Mouse (Mus musculus) spleen, adult 12 weeks (tissue): ENCODE data around the gene Pvr.
"Not testable (repeated sequence)": the region's sequence is repeated elsewhere in the genome, so short reads cannot be mapped to it uniquely, and the experiment has no call there.

Experiments
- DNase-seq: peaks from one replicate; pipeline ENCODE4 v3.0.0; 2022; ENCODE audit warnings: low spot score

The Pvr gene

DNA sequence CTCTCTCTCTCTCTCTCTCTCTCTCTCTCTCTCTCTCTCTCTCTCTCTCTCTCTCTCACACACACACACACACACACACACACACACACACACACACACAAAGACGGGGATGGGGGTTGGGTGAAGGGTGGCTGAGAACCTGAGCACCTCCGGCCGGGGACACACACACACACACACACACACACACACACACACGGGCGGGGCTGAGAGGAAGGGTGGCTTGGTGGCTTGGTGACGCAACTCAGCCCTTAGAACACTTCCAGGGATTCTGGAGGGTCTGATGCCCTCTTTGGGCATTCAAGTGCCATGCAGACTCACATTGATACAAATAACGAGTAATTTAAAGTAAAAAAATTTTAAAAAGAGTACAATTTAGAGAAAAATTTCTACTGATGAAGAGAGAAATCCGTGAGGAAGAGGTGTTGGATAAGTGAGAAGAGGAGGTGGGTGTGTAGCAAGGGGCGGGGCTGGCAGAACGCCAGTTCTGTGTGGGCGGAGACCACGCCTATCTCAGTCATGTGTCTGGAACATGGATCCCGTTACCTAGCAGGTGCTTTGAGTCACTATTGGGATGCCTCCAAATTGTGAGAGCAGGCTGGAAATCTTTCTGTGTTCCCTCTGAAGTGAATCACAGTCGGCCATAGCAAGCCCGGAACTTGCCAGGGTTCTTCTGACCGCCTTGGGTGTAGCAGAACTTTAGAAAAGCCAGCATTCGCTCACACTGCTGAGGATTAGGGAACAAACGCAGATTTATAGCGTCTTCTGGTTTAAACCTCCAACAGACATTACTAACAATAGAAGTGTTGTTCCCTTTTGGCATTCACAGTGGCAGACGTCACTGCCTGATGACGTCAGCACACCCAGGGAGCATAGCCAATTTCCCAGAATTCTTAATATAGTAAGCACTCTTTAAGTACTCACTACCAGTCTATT, 12.2 kb upstream of the Pvr start:
- no peak for DNase-seq

DNA sequence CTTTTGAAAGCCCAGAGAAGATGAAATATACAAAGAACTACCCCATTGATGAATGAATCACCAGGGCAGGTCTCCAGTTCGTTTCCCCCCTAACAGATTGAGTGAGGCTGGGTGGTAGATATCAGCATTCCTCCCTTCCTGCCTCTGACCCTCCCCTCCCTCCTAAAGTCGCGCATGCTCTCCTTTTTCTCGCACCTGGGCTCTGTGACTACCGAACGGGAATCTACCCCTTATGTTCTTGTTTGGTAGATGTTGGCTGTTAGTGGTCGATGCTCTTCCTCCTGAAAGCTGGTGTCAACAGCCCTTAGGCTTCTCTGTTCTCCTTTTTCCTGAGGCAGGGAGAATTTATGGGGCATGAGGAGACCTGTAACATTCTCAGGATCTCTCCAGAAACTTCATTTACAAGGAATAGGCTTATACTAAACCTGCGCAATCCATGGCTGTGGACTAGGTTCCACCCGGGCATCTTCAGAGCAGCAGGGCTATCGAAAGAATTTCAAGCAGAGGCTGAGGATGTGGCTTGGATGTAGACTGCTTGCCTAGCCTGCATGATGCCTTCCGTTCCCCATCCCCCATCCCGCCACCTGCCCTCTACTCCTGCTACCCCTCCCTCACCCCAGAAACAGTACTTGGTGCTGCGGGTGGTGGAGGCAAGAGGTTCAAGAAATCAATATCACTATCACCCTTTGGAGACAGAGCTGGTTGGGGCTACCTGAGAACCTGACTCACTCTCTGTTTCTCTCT, 11.3 kb upstream of the Pvr start:
- DNase-seq, result no peak

DNA sequence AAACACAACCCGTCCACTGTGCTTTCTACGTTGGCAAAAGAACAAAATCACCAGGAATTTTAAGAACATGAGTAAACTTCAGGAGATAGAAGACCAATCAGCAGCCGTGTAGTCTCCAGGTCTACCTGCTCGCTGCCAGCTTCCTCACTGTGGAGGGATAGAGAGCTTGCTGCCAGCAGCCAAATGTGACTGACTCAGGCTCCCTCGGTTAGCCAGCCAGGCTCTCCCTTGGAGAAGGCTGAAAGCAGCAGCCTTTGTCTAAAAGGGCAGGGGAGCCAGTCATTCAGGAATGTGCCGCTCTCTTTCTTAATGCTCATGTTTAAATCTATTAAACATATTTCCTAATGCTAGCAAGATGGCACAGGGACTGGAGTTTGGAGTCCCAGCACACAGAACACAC, 9.5 kb upstream of the Pvr start:
- not testable (repeated sequence) for DNase-seq

DNA sequence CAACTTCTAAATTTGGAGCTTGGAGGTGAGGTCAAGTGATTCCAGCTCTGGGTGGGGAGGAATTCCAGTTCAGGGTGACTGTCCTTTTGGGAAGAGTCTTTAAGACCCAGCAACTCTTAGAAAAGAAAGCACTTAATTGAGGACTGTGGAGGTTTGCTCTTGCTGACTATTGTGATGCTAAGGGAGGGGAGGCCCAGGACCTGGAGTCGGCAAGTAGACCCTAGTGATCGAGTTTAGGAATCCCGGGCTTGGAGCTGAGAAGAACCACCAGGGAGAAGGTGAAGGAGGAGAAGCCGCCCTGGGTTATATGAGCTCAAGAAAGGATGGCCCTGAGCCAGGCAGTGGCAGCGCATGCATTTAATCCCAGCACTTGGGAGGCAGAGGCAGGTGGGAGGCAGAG, 7.5 kb upstream of the Pvr start:
- DNase-seq, result no peak

DNA sequence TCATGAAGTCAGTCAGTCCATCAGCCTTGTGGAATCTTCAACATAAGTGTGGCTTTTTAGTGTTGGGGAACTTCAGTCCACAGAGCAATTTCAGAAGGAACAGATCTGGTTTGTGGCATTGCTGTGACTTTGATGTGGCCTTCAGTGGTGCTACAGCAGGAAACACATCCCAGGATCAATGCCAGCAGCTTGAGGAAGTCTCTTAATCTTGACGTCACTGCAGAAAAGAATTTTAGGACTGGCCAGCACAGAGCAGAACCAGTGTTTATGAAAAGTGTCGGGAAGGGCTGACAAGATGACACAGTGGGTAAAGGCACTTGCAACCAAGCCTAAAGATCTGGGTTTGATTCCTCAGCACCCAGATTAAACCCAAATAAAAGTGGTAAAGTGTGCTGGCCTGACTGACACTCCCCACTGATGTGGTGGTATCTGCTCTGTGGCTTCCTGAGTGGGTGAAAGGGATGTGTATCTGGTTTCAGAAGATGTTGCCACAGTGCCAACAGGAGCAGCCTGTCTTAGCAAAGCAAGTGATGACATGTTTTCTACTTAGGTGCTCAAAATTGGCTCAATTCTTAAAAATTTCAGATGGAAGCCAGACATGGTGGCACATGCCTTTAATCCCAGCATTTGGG, 6.0 kb upstream of the Pvr start:
- DNase-seq, result no peak

DNA sequence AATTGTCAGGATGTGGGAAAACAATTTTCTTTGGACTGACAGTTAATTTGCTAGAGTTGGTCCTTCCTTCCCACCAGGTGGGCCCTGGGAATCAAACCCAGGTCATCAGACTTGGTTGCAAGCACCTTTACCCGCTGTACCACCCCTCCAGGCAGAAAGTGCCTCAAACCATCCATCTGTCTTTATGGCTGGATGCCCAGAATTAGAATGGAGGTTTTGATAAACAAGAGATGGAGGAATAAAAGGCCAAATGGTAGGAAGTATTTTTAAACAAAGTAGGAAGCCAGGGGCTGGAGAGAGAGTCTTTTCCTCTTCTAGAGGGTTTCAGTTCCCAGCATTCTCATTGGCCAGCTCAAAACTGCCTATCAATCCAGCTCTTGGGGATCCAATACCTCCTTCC, 4.4 kb upstream of the Pvr start:
- DNase-seq, result no peak

DNA sequence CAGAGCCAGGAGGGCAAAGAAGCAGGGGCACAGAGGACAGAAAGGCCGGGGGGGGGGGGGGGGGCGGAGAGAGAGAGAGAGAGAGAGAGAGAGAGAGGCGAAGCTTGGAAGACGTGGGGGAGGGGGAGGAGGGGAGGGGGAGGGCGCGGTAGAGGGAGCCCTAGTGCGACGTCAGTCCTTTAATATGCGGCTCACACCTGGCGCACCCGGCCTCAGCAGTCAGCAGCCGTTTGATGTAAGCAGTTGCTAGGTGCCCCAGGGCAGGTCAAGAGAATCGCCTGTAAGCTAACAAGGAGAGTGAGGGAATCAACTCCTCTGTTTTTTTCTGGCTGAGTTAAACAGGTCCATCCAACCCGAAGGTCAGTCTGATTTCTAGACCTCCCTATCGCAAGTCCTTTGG, 2.8 kb upstream of the Pvr start:
- no peak for DNase-seq

DNA sequence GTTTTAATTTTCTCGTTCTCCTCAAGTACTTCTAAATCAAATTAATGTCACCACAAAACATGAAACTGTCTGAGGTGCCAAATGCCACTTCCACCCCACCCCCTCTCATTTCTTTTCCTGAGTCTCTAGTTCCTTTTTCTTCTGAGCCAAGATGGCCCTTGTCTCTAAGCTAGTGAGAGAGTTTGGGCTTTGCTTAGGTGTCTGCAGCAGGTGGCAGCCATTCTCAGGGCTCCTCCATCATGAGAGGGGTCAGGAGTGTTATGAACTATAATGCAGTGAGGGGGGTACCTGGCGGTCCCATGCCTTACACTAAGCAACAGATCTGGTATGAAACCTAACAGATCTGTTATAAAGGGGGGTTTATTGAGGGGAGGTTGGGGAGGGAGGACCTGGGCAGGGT, 2.4 kb upstream of the Pvr start:
- DNase-seq, result no peak

DNA sequence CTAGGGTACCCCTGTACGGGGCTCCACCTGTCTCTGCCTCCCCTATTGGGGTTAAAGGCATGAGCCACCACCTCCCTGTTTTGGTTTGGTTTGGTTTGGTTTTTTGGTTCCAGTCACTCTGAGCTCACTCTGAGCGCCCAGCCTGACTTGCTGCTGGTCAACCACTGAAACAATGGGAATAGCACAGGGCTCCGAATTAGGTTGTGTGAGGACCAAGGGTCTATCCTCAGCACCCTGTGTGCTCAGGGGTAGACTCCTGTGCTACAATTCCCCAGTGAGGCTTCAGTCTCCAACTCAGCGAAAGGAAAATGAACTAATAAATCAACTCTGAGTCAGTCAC, 824 bp downstream of the Pvr start:
- DNase-seq, result no peak

DNA sequence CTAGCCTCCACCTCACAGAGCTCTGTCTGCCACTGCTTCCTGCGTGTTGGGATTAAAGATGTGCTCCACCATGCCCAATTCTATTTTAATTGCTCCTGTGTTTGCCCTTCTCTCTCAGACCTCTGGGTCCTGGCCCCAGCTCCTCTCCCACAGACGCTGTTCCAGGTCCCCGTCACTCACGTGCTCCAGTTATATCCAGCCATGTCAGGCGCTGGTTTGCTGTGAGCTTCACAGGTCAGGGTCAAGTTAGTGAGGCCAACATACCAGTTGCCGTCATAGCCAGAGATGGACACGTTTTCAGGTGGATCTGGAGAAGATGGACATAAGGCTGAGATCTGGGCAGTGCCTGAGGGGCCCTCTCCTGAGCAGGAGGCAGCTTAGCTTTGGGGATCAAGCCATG, 6.4 kb downstream of the Pvr start:
- no peak for DNase-seq

DNA sequence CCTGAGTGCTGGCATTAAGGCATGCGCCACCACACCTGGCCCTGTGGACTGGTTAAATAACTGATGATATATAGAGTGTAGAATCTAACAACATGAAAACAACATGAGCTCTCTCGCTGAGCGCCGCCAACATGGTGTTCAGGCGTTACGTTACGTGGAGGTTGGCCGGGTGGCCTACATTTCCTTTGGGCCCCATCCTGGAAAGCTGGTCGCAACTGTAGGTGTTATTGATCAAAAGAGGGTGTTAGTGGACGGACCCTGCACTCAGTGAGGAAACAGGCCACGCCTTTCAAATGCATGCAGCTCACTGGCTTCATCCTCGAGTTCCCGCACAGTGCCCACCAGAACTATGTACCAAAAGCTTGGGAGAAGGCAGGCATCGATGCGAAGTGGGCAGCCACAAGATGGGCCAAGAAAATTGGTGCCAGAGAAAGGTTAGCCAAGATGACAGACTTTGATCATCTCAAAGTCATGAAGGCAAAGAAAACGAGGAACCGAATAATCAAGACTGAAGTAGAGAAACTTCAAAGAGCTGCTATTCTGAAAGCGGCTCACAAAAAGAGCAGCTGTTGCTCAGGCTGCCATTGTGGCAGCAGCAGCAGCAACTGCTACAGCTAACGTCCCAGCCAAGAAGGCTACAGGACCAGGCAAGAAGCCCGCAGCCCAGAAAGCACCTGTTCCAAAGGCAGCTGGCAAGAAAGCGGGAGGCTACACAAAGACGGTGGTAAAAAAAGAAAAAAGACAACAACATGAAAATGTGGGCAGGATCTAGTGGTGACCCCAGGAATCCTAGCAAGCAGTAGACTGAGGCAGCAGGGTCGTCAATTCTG, 9.1 kb downstream of the Pvr start:
- DNase-seq, result no peak

DNA sequence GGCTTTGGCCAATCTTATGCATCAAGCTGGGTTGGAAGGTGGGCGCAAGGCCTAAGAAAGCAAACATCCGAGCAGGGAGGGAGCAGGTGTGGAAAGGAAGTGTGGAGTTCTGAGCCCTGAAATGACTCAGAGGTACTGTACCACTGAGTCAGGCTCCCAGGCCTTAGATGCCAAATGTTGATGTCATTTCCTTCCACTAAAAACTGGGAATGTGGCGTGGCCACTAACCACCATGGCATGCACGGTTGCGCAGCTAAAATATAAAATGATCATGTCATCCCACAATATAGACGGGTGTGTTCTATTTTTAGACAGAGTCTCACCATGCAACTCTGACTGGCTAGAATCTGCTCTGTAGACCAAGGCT, 9.7 kb downstream of the Pvr start:
- no peak for DNase-seq

DNA sequence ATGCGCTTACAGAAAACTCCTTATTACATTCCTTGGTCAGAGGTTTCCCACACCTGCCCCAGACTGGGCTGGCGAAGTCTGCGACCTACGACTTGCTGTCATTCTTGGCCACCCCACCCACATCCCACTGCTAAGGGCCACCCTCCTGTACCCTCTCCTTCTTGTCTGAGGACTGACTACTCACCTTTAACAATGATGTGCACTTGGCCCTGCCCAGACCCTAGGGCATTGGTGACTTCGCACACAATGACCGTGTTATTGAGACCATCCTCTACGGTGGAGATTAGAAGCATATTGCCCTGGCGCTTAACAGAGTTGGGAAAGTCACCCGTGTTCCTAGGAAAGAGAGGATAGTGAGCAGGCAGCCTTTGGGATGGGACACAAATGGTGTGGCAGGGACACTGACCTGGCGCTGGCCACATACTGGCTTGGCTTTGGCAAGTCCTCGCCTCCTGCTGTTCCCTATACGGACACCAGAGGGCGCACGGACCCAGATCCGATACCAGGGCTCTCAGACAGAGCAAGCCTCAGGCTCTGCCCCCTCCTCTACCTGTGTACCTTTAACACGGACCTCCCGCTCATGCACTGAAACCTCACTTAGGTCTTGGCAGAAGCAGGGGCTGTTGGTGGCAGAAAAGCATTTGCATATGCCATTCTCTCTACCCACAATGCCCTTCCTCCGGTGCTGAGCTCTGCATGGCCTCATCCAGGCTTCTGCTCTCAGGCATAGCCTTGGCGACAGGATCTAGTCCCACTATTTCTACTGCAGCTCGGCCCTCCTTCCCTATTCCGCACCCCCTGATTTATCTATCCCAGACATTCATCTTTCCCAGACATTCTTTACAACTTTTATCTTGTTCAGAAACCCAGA, 10.3 kb downstream of the Pvr start:
- DNase-seq, result no peak

DNA sequence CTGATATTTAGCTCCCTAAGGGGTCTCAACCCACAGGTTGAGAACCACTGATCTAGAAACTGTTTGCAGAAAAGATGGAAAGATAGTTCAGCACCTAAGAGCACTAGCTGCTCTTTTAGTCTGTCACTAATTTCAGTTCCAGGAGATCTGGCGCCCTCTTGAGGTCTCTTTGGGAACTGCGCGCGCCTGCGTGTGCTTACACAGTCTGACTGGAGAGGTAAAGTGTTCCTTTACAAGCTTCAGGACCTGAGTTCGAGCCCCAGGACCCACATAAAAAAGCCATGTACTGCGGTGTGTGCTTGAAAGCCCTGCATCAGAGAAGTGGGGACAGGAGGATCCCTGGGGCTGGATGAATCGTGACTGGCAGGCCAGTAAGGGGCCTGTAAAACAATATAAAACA, 31.1 kb downstream of the Pvr start:
- no peak for DNase-seq

DNA sequence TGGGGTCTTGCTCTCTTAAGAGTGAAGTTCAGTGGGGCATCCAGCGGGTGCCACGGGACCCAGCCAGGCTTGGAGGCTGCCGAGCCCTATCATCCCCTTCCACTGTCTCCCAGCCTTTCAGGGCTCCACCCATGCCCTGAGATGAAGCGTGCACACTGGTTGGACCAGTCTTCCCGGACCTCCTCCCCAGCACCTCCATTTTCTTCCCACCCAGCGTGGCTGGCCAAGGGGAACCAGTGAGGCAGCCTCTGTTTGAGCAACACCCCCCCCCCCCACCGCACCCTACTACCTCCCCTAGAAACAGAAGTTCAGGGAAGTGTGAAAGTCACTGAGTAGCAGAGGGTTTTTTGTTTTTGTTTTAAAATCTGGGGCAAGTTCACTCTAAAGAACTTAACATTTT, 33.1 kb downstream of the Pvr start, which contains the start of gene Ceacam19:
TSS of gene Ceacam19 (minus strand) at position 117 of the 400 bp plus-strand sequence.
- no peak for DNase-seq

DNA sequence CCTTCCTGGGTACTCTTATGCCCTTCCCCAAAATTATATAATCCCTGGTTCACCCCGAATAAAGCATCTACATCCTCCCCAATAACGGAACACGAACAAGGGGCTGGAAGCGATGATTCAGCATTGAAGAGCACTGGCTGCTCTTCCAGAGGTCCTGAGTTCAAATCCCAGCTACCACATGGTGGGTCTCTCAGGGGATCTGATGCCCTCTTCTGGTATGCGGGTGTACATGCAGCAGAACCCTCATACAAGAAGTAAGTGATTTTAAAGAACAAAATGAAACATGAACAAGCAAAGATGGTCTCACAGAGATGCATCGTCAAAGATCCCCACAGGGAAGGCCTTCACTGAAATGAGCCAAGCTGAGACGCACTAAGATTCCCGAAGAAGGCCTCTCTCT, 40.2 kb downstream of the Pvr start:
- no peak for DNase-seq

DNA sequence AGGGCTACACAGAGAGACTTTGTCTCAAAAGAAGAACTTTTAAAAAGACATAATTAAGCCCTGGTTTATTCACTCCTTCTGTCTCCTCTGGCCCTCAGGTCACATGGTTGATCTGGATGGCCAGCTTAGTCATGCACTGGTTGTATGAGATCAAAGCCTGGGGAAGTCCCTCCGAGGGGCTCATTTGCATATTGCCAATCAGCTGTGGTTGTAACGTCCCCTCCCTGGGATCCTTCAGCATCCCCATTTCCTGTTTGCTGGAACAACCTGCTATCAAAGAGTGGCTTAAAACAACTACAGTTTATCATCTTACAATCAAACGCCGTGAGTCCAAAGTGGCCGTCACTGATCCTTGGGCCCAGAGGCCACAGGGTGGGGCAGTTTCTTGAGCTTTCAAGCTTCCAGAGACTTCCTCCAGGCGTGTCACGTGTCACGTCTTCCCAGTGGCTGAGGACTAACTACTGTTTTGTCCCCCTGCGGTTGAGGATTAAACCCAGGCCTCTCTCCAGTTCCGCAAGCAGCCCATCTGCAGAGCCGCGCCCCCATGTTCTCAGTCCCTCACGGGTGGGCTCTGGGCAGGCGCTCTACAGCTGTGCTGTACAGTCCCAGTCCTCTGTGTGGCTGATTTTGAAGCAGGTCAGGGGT, 44.1 kb downstream of the Pvr start:
- DNase-seq, result peak; percentile 30

DNA sequence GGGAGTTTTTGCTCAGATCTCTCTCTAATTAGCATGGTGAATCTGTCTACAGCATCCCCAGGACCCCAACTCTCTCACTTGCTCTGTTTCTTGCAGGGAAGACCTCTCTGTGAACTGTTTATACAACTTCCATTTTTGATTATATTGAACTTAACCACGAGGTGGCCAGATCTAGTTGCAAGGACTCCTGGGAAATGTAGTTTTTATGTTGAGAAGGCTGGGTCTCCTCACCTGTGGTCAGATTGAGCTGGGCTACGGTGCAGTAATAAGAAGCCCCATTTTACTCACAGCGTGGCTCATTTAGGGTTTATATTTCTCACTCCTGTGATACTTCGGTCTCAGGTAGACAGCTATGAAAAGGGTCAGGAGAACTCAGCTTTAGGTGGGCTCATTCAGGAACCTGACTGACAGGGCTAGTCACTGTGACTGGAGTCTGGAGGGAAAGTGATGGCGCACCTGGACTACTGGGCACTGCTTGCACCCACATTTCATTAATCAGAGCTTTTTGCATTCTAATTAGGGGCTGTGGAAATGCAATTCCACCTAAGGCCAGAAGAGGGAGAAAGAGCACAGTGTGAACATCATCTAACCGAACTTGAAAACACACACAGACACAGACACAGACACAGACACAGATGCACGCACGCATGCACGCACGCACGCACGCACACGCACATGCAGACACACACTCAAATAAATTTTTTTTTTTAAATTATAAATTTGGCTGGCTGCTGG, 44.8 kb downstream of the Pvr start:
- no peak for DNase-seq

DNA sequence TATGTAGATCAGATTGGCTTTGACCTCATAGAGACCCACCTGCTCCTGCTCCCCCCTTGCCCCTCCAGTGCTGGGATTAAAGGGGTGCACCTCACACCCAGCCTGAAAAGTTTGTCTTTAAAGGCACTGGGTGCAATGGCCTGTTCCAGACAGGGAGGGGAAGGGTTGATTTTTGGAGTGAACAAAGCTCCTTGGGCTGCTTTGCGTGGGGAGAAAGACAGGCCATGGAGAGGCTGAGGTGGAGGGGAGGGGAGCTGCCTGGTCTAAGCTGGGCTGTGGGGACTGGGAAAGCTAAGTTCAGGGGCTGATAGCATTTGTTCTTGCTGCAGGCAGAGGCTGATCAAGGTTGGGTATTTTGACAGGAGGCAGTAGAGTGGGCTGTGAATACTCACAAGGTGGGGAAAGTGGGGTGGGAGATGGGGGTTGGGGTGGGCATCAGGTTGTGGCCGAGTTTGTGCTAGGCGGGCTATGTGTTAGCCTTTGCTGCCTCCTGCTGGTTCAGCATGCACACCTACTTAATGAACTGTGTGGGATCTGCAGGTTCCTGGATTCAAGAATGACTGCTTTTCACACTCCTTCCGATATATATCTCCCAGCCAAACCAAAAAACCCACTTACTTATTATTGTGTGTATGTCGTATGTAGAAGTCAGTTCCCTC, 48.9 kb downstream of the Pvr start:
- no peak for DNase-seq
